Mouse (Mus musculus): ENCODE data around the gene Cnnm3. TPM values are rescaled to one million over a fixed set of nuclear protein-coding genes. Genes with fewer than 3 reads are reported as not detected.
A peak's percentile ranks its signal among the peaks of the same experiment; 100 is the strongest.

Gene Cnnm3
- polyA plus RNA-seq, 1 experiment = 46.2 TPM

DNA sequence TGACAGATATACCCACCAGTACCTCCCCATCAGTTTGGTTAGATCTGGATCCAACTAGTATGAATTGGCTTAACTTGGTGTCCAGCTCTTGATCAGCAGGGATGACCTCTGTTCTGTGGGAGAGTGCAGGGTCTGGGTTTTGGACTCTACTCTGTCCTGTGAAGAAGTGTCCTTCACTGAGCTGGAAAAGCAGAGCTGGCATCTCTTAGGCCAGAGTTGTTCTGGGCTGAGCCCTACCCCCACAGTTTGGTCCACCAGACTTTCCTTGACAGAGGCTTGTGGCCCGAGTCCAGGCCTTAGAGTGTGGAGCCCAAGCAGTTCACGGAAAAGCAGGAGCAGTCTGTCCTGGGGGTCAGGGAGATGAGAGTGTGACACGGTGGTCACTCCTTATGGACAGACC is 37.0 kb upstream of the Cnnm3 start:
- TF ChIP-seq CTCF (IDR thresholded peaks at IDR 0.05; ENCODE audit: borderline replicate concordance, insufficient read depth, low read depth, low read length) (no peak), POLR2A (IDR thresholded peaks at IDR 0.05; ENCODE audit: borderline replicate concordance, insufficient read depth, low read length) (no peak)

DNA sequence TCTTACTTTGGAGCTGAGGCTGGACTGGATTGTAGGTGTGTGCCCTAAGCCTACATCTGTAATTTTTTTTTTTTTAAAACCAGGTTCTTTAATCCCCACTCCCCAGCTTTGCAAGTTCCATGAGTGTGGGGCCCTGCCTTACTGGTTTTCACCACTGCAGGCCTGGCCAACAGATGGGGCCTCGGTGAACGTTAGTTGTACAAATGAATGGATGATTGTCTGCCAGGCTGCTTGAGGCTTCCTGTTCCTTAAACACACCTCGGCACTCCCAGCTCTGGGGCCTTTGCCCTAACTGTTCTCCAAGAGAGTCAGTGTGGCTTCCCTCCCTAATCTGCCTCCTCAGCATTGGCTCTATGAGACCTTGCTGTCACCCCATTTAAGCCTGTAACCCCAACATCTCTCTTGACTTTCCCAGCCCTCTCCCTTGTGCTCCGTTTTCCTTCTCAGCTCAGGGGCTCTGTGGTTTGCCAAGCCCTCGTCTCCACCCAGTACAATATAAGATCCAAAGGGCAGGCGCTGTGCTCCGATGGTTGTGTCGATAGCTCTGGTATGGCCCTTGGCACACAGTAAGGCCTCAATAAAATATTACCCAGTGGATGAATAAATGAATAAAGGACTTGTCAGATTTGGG is 36.1 kb upstream of the Cnnm3 start:
- peak in 1 of 2 experiments; percentile 46 for DNase-seq
- Histone ChIP-seq H3K27ac (ENCODE audit: insufficient read depth, low read length) (peak overlapping the region; percentile 67), H3K4me1 (ENCODE audit: control insufficient read depth, insufficient read depth, low read length) (peaks cover 39% of the 10 kb centered on the region), H3K4me3 (replicated peaks; ENCODE audit: insufficient read depth, low read depth, low read length) (peak overlapping the region; percentile 88), H3K27me3 (ENCODE audit: control insufficient read depth, insufficient read depth, low read length) (no peaks in the 10 kb centered on the region)
- 6% methylated on average over 8 of the region's 8 CpGs for WGBS
- TF ChIP-seq CTCF (IDR thresholded peaks at IDR 0.05; ENCODE audit: borderline replicate concordance, insufficient read depth, low read depth, low read length) (no peak), POLR2A (IDR thresholded peaks at IDR 0.05; ENCODE audit: borderline replicate concordance, insufficient read depth, low read length) (no peak)

More for the DNA sequence above, 37.0 kb upstream of the Cnnm3 start:
- DNase-seq = peak in 1 of 2 experiments; percentile 53
- Histone ChIP-seq H3K4me1 (ENCODE audit: control insufficient read depth, insufficient read depth, low read length) (peaks cover 36% of the 10 kb centered on the region), H3K27me3 (ENCODE audit: control insufficient read depth, insufficient read depth, low read length) (no peaks in the 10 kb centered on the region), H3K4me3 (replicated peaks; ENCODE audit: insufficient read depth, low read depth, low read length) (peak overlapping the region; percentile 88), H3K27ac (ENCODE audit: insufficient read depth, low read length) (no peak overlapping the region)
- WGBS = 7% methylated on average over 3 of the region's 3 CpGs

DNA sequence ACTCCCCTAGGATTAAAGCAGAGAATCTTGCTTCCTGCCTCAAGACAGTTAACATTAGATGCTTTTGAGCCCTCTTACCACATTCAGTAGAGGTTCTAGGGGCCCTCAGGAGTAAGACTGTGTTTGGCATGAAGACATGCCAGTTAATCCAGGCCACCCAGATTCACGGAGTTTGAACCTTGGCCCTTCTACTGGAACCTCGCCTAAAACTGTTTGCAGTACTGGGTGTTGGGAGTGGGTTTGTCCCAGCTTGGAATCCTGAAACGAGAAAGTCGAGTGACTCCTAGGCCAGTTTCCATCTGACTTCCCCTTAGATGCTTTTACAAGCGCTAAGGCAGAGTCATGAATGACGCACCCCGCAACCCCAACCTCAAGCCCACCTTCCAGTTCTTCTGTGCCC is 35.2 kb upstream of the Cnnm3 start:
- DNase-seq = no peak
- 61% methylated on average over 7 of the region's 7 CpGs for WGBS
- no peak overlapping the region for H3K27ac ChIP-seq (ENCODE audit: insufficient read depth, low read length)
- H3K4me1 ChIP-seq (ENCODE audit: control insufficient read depth, insufficient read depth, low read length) = peaks cover 46% of the 10 kb centered on the region
- peak overlapping the region; percentile 88 for H3K4me3 ChIP-seq (replicated peaks; ENCODE audit: insufficient read depth, low read depth, low read length)
- TF ChIP-seq POLR2A (IDR thresholded peaks at IDR 0.05; ENCODE audit: borderline replicate concordance, insufficient read depth, low read length) = no peak
- TF ChIP-seq CTCF (IDR thresholded peaks at IDR 0.05; ENCODE audit: borderline replicate concordance, insufficient read depth, low read depth, low read length) = no peak
- no peaks in the 10 kb centered on the region for H3K27me3 ChIP-seq (ENCODE audit: control insufficient read depth, insufficient read depth, low read length)

DNA sequence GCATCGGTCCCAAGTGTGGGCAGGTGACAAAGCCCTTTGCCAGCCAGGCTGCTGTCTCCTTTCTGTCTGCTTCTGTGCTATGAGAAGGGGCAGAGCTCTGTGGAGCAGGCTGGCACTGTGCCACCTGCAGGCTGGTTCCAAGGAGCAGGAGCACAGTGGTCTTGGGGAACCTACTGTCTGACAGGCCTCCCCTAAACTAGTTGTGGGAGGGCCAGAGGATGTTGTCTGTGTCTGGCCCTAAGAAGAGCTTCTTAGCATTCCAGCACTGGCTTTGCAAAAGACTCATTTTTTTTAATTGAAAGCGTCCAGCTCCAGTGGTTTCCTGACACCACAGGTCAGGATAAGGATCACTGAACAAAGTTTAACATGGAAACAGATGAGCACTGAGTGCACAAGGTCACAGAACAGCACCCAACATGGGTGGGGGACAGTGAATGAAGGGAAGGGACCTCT is 33.3 kb upstream of the Cnnm3 start:
- Histone ChIP-seq H3K4me3 (replicated peaks; ENCODE audit: insufficient read depth, low read depth, low read length) (no peak overlapping the region), H3K27me3 (ENCODE audit: control insufficient read depth, insufficient read depth, low read length) (no peaks in the 10 kb centered on the region), H3K27ac (ENCODE audit: insufficient read depth, low read length) (no peak overlapping the region), H3K4me1 (ENCODE audit: control insufficient read depth, insufficient read depth, low read length) (peaks cover 51% of the 10 kb centered on the region)
- WGBS = 13% methylated on average over 2 of the region's 2 CpGs
- TF ChIP-seq POLR2A (IDR thresholded peaks at IDR 0.05; ENCODE audit: borderline replicate concordance, insufficient read depth, low read length) (no peak), CTCF (IDR thresholded peaks at IDR 0.05; ENCODE audit: borderline replicate concordance, insufficient read depth, low read depth, low read length) (no peak)
- peak in 1 of 2 experiments; percentile 59 for DNase-seq

DNA sequence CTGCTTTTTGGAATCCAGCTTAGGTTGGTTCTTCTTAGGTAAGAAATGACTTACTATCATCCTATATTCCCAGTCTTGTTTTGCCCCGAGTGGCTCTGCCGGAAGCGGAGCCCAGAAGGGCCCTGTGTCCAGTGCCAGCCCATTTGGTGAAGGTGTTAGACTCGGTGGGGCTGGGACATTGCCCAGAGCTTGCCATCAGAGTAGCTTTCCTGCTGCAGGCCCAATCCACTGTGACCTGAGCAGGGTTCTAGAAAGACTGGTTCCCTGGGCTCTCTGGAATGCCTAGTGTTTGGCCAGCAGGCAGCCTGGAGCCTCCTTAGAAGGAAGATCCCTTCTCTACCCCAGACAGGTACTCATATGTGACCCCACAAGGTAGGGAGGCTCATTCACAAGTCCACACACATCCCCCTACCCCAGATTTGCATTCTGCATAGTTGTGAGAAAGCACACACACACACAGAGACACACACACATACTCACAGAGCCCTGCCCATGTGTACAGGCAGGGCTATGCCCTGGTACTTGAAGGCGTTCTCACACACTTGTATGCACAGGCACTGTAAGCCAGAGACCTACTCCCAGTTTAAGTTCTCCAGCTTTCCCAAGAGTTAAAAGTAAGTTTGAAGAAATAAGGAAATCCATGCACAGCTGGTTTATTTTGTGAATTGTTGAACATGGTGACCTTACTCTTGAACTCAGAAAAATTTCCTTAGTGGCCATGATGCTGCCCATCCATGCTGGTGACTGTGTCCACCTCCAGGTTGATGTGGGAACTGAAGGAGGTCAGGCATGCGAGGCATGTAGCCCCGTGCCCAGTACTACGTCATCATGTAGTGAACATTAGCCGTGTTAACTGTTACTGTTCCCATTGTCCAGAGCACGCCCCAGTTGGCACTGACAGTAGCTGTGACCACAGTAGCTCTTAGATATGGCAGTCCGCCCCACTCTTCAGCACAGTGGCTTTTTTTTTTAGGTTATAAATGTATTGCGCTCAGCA is 31.5 kb upstream of the Cnnm3 start:
- TF ChIP-seq CTCF (IDR thresholded peaks at IDR 0.05; ENCODE audit: borderline replicate concordance, insufficient read depth, low read depth, low read length) = no peak
- no peak for TF ChIP-seq POLR2A (IDR thresholded peaks at IDR 0.05; ENCODE audit: borderline replicate concordance, insufficient read depth, low read length)
- WGBS = 47% methylated on average over 12 of the region's 12 CpGs
- Histone ChIP-seq H3K4me1 (ENCODE audit: control insufficient read depth, insufficient read depth, low read length) (peaks cover 55% of the 10 kb centered on the region), H3K27me3 (ENCODE audit: control insufficient read depth, insufficient read depth, low read length) (no peaks in the 10 kb centered on the region), H3K4me3 (replicated peaks; ENCODE audit: insufficient read depth, low read depth, low read length) (no peak overlapping the region), H3K27ac (ENCODE audit: insufficient read depth, low read length) (peak overlapping the region; percentile 38; the same call in 1 of the 2 replicates)
- DNase-seq = peak; percentile 64 to 75

DNA sequence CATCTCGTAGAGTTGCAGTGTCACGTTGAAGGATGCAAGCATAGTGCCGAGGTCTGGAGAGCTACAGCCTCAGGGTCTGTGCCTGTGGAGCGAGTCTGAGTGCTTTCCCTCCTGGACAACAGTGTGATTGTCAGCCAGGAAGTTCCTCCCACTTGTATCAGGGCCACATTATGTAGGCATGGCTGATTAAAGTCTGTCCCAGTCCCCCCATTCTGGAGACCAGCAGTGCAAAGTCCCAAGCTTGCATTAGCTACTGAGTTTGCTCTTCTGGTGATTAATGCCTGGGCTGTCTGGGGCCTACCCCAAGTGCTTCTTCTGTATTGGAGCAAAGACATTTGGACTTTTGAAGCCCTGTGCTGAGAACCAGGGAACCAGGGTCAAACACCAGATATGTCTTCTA is 27.8 kb upstream of the Cnnm3 start:
- peaks cover 45% of the 10 kb centered on the region for H3K4me1 ChIP-seq (ENCODE audit: control insufficient read depth, insufficient read depth, low read length)
- H3K27ac ChIP-seq (ENCODE audit: insufficient read depth, low read length) = no peak overlapping the region
- DNase-seq = peak in 1 of 2 experiments; percentile 18
- H3K27me3 ChIP-seq (ENCODE audit: control insufficient read depth, insufficient read depth, low read length) = no peaks in the 10 kb centered on the region
- H3K4me3 ChIP-seq (replicated peaks; ENCODE audit: insufficient read depth, low read depth, low read length) = no peak overlapping the region
- TF ChIP-seq CTCF (IDR thresholded peaks at IDR 0.05; ENCODE audit: borderline replicate concordance, insufficient read depth, low read depth, low read length) (no peak), POLR2A (IDR thresholded peaks at IDR 0.05; ENCODE audit: borderline replicate concordance, insufficient read depth, low read length) (no peak)
- 51% methylated on average over 4 of the region's 4 CpGs for WGBS

DNA sequence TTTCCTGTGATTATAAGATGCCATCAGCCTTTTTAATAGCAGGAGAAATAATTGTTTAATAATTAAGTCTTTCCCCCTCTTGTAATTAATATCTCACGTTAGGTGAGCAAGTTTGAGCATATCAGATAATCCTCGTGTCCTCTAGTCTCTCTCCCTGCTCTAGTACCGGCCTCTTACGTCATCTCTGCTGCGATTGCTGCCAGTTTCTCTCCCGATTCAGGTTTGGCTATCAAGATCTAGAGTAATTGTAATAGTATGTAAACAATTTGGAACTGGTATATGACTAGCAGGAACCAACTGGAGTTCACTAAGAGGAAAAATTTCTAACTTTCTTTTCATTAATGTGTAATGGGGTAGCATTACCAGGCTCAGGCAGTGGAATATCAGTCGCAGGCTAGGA is 26.6 kb upstream of the Cnnm3 start:
- Histone ChIP-seq H3K4me1 (ENCODE audit: control insufficient read depth, insufficient read depth, low read length) (peaks cover 42% of the 10 kb centered on the region), H3K4me3 (replicated peaks; ENCODE audit: insufficient read depth, low read depth, low read length) (no peak overlapping the region), H3K27ac (ENCODE audit: insufficient read depth, low read length) (no peak overlapping the region), H3K27me3 (ENCODE audit: control insufficient read depth, insufficient read depth, low read length) (no peaks in the 10 kb centered on the region)
- WGBS = 39% methylated on average over 7 of the region's 7 CpGs
- DNase-seq = peak in 1 of 2 experiments; percentile 32
- TF ChIP-seq CTCF (IDR thresholded peaks at IDR 0.05; ENCODE audit: borderline replicate concordance, insufficient read depth, low read depth, low read length) = no peak
- no peak for TF ChIP-seq POLR2A (IDR thresholded peaks at IDR 0.05; ENCODE audit: borderline replicate concordance, insufficient read depth, low read length)
